Mouse (Mus musculus) ES-Bruce4 (cell line): ENCODE measurements around the gene Spdye4b.

Experiments used
- CTCF ChIP-seq: IDR thresholded peaks from one replicate; pipeline ENCODE4 v1.8.1; 2011; ENCODE audit warnings: low read depth, low read length
- EP300 ChIP-seq: IDR thresholded peaks from 2 replicates; pipeline ENCODE4 v1.6.1; 2011; ENCODE audit warnings: low read depth, low read length; ENCODE audit not compliant: insufficient read depth
- POLR2A ChIP-seq: IDR thresholded peaks from one replicate; pipeline ENCODE4 v1.8.1; 2011; ENCODE audit warnings: low read length; ENCODE audit not compliant: insufficient read depth

DNA sequence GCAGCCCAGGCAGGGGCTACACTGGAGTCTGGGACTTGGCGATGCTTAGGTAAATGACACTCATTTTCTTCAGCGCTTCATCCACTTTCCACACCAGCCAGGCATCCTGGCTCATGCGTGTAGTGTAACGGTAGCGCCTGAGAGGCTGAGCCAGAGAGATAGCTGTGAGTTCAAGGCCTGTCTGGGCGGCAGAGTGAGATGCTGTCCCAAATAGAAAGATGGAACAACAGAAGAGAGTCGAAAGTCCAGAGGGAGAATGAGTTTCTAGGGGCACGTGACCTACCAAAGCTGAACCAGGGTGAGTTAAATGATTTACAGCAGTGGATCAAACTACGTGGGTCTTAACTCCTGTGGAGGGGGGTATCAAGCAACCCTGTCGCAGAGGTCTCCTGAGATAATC, 27.1 kb upstream of the Spdye4b start:
- TF ChIP-seq CTCF (no peak), POLR2A (no peak), EP300 (no peak)
